Comparison of ENCODE assay signal across 12 mouse cellular contexts in the genomic region with DNA sequence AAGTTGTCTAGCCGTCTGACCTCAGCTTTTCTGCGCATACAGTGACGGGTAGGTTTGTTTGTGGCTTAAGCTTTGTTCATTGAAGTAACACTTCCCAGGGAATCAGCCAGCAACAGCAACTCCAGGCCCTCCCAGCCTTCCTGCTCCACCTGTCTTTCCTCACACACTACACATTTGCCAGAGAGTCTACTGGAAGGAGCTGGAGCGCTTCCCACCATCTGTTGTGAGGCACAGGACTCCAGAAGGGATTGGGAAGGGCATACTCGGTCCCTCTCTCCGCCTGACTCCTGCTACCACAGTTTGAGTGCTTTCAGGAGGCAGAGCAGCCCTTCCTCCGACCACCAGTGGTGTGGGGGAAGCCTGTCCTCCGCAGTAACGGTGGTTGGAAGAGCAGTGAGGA.
A peak's percentile ranks its signal among the peaks of the same experiment; 100 is the strongest.
DNase-seq lines count a peak whose midpoint lies in the region; ATAC-seq and TF ChIP-seq lines count a peak whose summit lies in the region.
"Had no signal": no experiment of that assay in that cellular context is flagged by ENCODE, and none has a peak within 500 bp of the region (broad histone marks: within the 10 kb centered on the region; RNA-seq: fewer than 3 reads in every experiment).

No protein-coding gene starts in this region.

- 77% methylated on average over 9 of the region's 9 CpGs for WGBS in hindbrain, embryonic 16.5 days
- WGBS in hindbrain, embryonic 11.5 days = 90% methylated on average over 9 of the region's 9 CpGs

- TF ChIP-seq CTCF in brain, embryonic 14.5 days (IDR thresholded peaks at IDR 0.05; ENCODE audit: borderline replicate concordance, extremely low read depth, insufficient read depth, insufficient read length) = no peak

- peak overlapping the region; percentile 1; the same call in 1 of the 2 replicates for H3K27ac ChIP-seq in hindbrain, embryonic 16.5 days (ENCODE audit: low read depth, low read length)
- no peak overlapping the region for H3K27ac ChIP-seq in hindbrain, embryonic 11.5 days (ENCODE audit: low read depth, low read length)
- H3K27ac ChIP-seq: gastrocnemius, adult 2 months; liver, embryonic 15.5 days had no signal

- H3K27me3 ChIP-seq in hindbrain, embryonic 16.5 days (replicated peaks; ENCODE audit: control insufficient read depth, insufficient read depth, low read length) = no peaks in the 10 kb centered on the region
- no peaks in the 10 kb centered on the region for H3K27me3 ChIP-seq in hindbrain, embryonic 11.5 days (ENCODE audit: control insufficient read depth, insufficient read depth, low read length)
- H3K27me3 ChIP-seq: liver, embryonic 15.5 days had no signal

- H3K4me1 ChIP-seq in hindbrain, embryonic 16.5 days (ENCODE audit: control insufficient read depth, insufficient read depth, low read depth, low read length) = no peaks in the 10 kb centered on the region
- no peaks in the 10 kb centered on the region for H3K4me1 ChIP-seq in hindbrain, embryonic 11.5 days (replicated peaks; ENCODE audit: control insufficient read depth, insufficient read depth, low read length)
- H3K4me1 ChIP-seq: liver, embryonic 15.5 days had no signal

- DNase-seq in hindbrain, embryonic 11.5 days (ENCODE audit: low spot score) = no peak
- DNase-seq in brain, embryonic 14.5 days (ENCODE audit: low read depth) = peak; percentile 80
- DNase-seq in cerebellum, adult 8-10 months = peak; percentile 86
- peak; percentile 90 for DNase-seq in left cerebral cortex, postnatal 4 days
- DNase-seq in T-cell, adult 2 months (ENCODE audit: low spot score) = no peak
- no peak for DNase-seq in B cell, adult 2 months
- DNase-seq: gastrocnemius, adult 2 months; thymus, postnatal 36 days had no signal

- H3K9ac ChIP-seq in hindbrain, embryonic 16.5 days (ENCODE audit: low read depth, low read length) = no peak overlapping the region
- H3K9ac ChIP-seq in hindbrain, embryonic 11.5 days (ENCODE audit: low read depth, low read length) = no peak overlapping the region
- H3K9ac ChIP-seq: liver, embryonic 15.5 days had no signal

- H3K36me3 ChIP-seq in hindbrain, embryonic 16.5 days (ENCODE audit: control insufficient read depth, insufficient read depth, low read length) = no peaks in the 10 kb centered on the region
- no peaks in the 10 kb centered on the region for H3K36me3 ChIP-seq in hindbrain, embryonic 11.5 days (ENCODE audit: control insufficient read depth, insufficient read depth, low read length)
- H3K36me3 ChIP-seq: liver, embryonic 15.5 days had no signal

- intact Hi-C loops in left cerebral cortex, postnatal 4 days (cut with DNase I) = no loop called here

- no peak for TF ChIP-seq POLR2A in brain, embryonic 14.5 days (IDR thresholded peaks at IDR 0.05; ENCODE audit: borderline replicate concordance, extremely low read depth, insufficient read depth, insufficient read length, poor library complexity, severe bottlenecking)

- H3K4me3 ChIP-seq in hindbrain, embryonic 16.5 days (ENCODE audit: low read length) = no peak overlapping the region
- H3K4me3 ChIP-seq in hindbrain, embryonic 11.5 days (ENCODE audit: low read depth, low read length) = no peak overlapping the region
- H3K4me3 ChIP-seq: gastrocnemius, adult 2 months; liver, embryonic 15.5 days had no signal

- no peaks in the 10 kb centered on the region for H3K9me3 ChIP-seq in hindbrain, embryonic 16.5 days (ENCODE audit: control insufficient read depth, low read length)
- H3K9me3 ChIP-seq in hindbrain, embryonic 11.5 days (ENCODE audit: control insufficient read depth, low read length) = no peaks in the 10 kb centered on the region
- H3K9me3 ChIP-seq: liver, embryonic 15.5 days had no signal

- ATAC-seq in hindbrain, embryonic 16.5 days = peak; percentile 62
- no peak for ATAC-seq in hindbrain, embryonic 11.5 days (ENCODE audit: low FRiP score)
- ATAC-seq in activated CD4-positive, CD25-positive, alpha-beta regulatory T cell, adult 4 months = no peak
- ATAC-seq: intestine, postnatal 0 days had no signal

- no peak overlapping the region for H3K4me2 ChIP-seq in hindbrain, embryonic 16.5 days (ENCODE audit: low read length)
- H3K4me2 ChIP-seq in hindbrain, embryonic 11.5 days (replicated peaks; ENCODE audit: low read depth, low read length) = no peak overlapping the region
- H3K4me2 ChIP-seq: liver, embryonic 15.5 days had no signal

Comparison
In these comparisons a context has a peak if more than half of its experiments do, and no peak if none do; other contexts are left out.
1. DNase-seq: peak in brain, embryonic 14.5 days (single experiment), cerebellum, adult 8-10 months (single experiment) and left cerebral cortex, postnatal 4 days (single experiment); none in hindbrain, embryonic 11.5 days (single experiment), T-cell, adult 2 months (single experiment) and B cell, adult 2 months (0 of 2).